Mouse (Mus musculus) brain, adult 10 weeks (tissue): Measurements from ENCODE around the gene Smu1. TPM values are rescaled to one million over a fixed set of nuclear protein-coding genes. Genes with fewer than 3 reads are reported as not detected.

ENCODE experiments used
- polyA plus RNA-seq: library from polyadenylated mRNA; stranded (reverse); fragments of 350-450 nt; fragmentation: Illumina TruSeq; extraction: RNeasy Lipid Tissue Mini Kit (QIAGEN cat#74804); gene quantifications from one replicate; pipeline ENCODE4 v1.2.3, GENCODE M21; 2015; ENCODE audit warnings: low read depth, low replicate concordance

The Smu1 gene
- polyA plus RNA-seq, result 74.6 TPM

GRCm38 (mm10) chr4:40757780-40758420 is at the start of gene Smu1:
TSS of gene Smu1 (minus strand) at chr4:40757923.

GRCm38 (mm10) chr4:40722011-40722666 is 35.6 kb downstream of the Smu1 start, which contains the start of gene Dnaja1:
TSS of gene Dnaja1 (plus strand) at chr4:40722150.

GRCm38 (mm10) chr4:40702797-40703709 is 54.7 kb downstream of the Smu1 start, which contains the start of gene Aptx:
TSS of gene Aptx (minus strand) at chr4:40703194.

Other genes with a start within 250 kb of the Smu1 start
- 37.8 TPM for gene Aptx, start 54.7 kb downstream of the Smu1 start, polyA plus RNA-seq
- 345 TPM for gene Dnaja1, start 35.8 kb downstream of the Smu1 start, polyA plus RNA-seq
- 3.7 TPM for gene B4galt1, start 96.1 kb upstream of the Smu1 start, polyA plus RNA-seq
- gene Spink4, start 162.1 kb upstream of the Smu1 start, polyA plus RNA-seq, result not detected
- 212 TPM for gene Bag1, start 190.4 kb upstream of the Smu1 start, polyA plus RNA-seq
- gene Chmp5, start 190.5 kb upstream of the Smu1 start, polyA plus RNA-seq, result 145 TPM
- 67.7 TPM for gene Nfx1, start 213.0 kb upstream of the Smu1 start, polyA plus RNA-seq